Mouse (Mus musculus): ENCODE data around the gene Lats2. TPM values are rescaled to one million over a fixed set of nuclear protein-coding genes. Genes with fewer than 3 reads are reported as not detected.
A peak's percentile ranks its signal among the peaks of the same experiment; 100 is the strongest.
"Not testable (repeated sequence)": the region's sequence is repeated elsewhere in the genome, so short reads cannot be mapped to it uniquely, and the experiment has no call there.

Lats2 gene
- total RNA-seq, 4 experiments from 2014 or later: 37.7 to 49.3 (median 44.2) TPM

- no peak for DNase-seq
Observed at GRCm38 (mm10) chr14:57694246-57694645, 63.9 kb downstream of the Lats2 start.

GRCm38 (mm10) chr14:57692517-57693130, 65.6 kb downstream of the Lats2 start:
- no peak for DNase-seq

GRCm38 (mm10) chr14:57691316-57691715, 66.9 kb downstream of the Lats2 start:
- no peak for DNase-seq

- no peak for DNase-seq
Observed at GRCm38 (mm10) chr14:57690681-57691080, 67.5 kb downstream of the Lats2 start.

- DNase-seq: not testable (repeated sequence)
Observed at GRCm38 (mm10) chr14:57688066-57688465, 70.1 kb downstream of the Lats2 start.

DNA sequence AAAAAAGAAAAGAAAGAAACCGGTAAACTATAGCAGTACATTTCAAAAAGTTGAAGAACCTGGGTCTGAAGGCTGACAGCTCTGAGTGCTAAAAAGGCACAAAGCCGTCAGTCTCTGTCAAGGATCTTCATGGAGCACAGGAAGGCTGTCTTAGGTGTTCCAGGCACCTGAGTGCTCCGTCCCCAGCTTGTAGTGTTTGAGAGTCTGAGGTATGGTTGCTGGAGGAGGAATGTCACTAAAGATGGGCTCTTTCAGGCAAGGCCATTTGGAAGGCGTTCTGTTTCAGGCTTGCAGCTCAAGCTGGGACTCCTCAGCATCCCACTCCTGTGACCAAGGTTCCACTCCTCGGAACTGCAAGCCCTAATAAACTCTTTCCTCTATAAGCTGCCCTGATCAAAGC, 70.7 kb downstream of the Lats2 start:
- no peak for DNase-seq

GRCm38 (mm10) chr14:57686647-57687046, 71.5 kb downstream of the Lats2 start:
- no peak for DNase-seq

- no peak for DNase-seq
Observed at GRCm38 (mm10) chr14:57684579-57684978, 73.6 kb downstream of the Lats2 start.

GRCm38 (mm10) chr14:57682751-57683150, 75.4 kb downstream of the Lats2 start:
- DNase-seq: no peak

DNA sequence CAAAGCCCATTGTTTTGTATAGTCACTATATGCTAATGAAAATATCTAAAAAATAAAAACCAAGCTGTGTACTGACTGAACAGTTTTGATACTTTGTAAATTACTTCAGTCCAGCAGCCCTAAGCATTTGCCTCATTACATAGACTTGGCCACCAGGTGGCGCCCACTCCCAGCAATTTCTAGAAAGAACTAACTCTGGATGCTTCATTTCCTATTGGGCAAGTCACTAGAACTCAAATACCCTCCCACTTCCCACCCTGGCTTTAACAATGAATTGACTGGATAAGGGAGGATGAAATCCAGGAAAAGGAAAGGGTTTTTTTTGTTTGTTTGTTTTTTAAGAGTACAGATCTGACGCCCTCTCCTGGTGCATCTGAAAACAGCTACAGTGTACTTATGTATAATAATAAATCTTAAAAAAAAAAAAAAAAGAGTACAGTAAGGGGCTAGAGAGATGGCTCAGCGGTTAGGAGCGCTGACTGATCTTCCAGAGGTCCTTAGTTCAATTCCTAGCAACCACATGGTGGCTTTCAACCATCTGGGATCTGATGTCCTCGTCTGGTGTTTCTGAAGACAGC, 78.1 kb downstream of the Lats2 start:
- peak; percentile 68 for DNase-seq

- no peak for DNase-seq
Observed at GRCm38 (mm10) chr14:57679523-57679922, 78.7 kb downstream of the Lats2 start.

GRCm38 (mm10) chr14:57675481-57675880, 82.7 kb downstream of the Lats2 start:
- no peak for DNase-seq

GRCm38 (mm10) chr14:57665628-57665950, 92.6 kb downstream of the Lats2 start:
- no peak for DNase-seq

- DNase-seq: peak; percentile 64
Observed at GRCm38 (mm10) chr14:57664822-57665627, 93.2 kb downstream of the Lats2 start, which contains the start of gene Xpo4. Gene Xpo4 (minus strand): TSS chr14:57665430.

- DNase-seq: peak; percentile 45
Observed at GRCm38 (mm10) chr14:57664311-57664821, 93.8 kb downstream of the Lats2 start.

DNA sequence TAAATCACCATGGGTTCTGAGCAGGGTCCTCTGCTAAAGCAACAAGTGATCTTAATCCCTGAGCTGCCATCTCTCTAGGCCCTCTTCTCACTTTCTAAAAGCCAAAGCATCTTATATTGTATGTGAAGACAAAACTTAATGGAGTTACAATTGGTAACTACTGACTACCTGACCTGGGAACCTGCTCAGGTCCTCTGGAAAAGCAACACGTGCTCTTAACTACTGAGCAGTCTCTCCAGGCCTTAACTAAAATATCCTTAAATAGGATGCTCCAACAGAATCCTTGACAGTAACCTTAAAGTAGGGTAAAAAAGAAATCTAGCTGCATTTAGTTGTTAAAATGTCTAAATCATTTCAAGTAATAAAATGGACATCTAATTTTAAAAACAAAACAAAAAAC, 94.6 kb downstream of the Lats2 start:
- no peak for DNase-seq

DNA sequence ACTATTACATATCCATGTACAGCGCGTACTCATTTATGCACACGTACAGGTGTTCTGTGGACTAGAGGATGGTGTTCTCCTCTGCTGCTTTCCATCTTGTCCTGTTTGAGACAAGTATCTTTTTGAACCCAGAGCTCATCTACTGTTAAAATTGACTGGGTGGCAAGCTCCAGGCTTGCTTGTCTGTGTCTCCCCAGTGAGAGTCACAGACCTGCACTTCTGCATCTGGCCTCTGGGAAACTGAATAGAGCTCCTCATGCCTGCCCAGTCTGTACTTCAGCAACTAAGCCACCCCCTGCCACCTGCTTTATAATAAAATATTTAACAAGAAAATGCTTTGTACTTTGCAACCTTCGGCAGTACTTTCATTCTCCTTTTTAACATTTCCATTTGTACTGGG, 99.9 kb downstream of the Lats2 start:
- no peak for DNase-seq

- DNase-seq: no peak
Observed at GRCm38 (mm10) chr14:57657500-57657899, 100.7 kb downstream of the Lats2 start.

GRCm38 (mm10) chr14:57656519-57656918, 101.7 kb downstream of the Lats2 start:
- not testable (repeated sequence) for DNase-seq

DNA sequence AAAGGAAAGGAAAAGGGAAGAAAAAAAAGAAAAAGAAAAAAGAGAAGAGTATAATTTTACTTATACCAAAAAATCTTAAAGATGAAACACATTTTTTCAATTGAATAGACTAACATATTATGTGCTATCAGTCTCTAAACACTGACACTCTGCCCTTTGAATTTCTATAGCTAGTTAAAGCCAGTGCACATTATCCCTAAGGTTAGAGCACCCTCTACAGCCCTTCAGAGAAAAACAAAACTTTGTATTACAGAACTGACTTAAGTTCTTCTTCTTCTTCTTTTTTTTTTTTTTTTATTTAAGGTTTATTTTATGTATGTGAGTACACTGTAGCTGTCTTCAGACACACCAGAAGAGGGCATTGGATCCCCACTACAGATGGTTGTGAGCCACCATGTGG, 108.7 kb downstream of the Lats2 start:
- DNase-seq: no peak

GRCm38 (mm10) chr14:57646155-57646554, 112.0 kb downstream of the Lats2 start:
- DNase-seq: no peak

Measured in adrenal gland, adult 8-10 months (tissue).